Mouse (Mus musculus) small intestine, adult 2 months (tissue): ENCODE measurements at regions not wholly inside any gene's neighbourhood (a gene's known extent, or its start where the extent isn't known, plus 50 kb on each side); places are given as distances from the start of the nearest gene placed in this dataset.
A peak's percentile ranks its signal among the peaks of the same experiment; 100 is the strongest.

Experiments used
- CTCF ChIP-seq: fragments of 200-500 bp; IDR thresholded peaks from 2 replicates; pipeline ENCODE4 v1.5.1; 2012; ENCODE audit warnings: low read depth, mild to moderate bottlenecking, control low read depth, inconsistent platforms, low read length, moderate library complexity, mixed read lengths; ENCODE audit not compliant: insufficient replicate concordance, insufficient read length; ENCODE audit errors: extremely low read depth
- POLR2A ChIP-seq: fragments of 200-500 bp; IDR thresholded peaks from 2 replicates; pipeline ENCODE4 v1.6.1; 2012; ENCODE audit warnings: low read depth, mild to moderate bottlenecking, control low read depth, inconsistent platforms, low read length, moderate library complexity

DNA sequence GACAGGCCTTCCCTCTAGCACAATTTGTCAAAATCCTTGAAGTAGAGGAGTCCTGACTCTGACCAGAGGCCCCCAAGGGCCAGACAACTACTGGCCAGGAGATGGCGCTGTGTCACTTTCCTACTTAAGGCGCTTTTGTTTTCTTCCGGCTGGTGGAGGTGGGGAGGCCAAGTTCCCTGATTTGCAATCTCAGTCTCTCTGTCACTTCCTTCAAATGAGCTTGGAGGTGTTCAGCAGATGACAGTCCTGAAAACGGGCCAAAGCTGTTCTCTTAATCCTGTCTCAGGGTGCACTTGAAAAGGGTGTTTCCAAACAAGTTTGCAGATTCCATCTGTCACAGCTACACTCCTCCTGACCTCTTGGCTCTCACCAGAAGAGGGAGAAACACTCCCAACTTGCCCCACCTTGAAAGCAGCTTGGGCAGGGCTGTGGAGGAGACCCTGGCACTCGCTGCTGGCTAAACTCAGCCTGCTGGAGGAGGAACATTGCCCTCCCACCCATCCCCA is 124.2 kb upstream of the Rcn1 start:
- TF ChIP-seq CTCF (peak; percentile 58; the same call in 1 of the 2 replicates), POLR2A (no peak)
